Mouse (Mus musculus) cerebellum, adult 2 months (tissue): ENCODE measurements around the gene Syne2.

Source experiments
- CTCF ChIP-seq: fragments of 200-500 bp; IDR thresholded peaks from 2 replicates; pipeline ENCODE4 v1.5.1; 2011; ENCODE audit warnings: low read depth, mild to moderate bottlenecking, control low read depth, low read length, moderate library complexity, borderline replicate concordance; ENCODE audit not compliant: insufficient read depth
- POLR2A ChIP-seq: fragments of 200-500 bp; IDR thresholded peaks from 2 replicates; pipeline ENCODE4 v1.6.1; 2011; ENCODE audit warnings: low read length, control low read depth, borderline replicate concordance; ENCODE audit not compliant: insufficient read depth

DNA sequence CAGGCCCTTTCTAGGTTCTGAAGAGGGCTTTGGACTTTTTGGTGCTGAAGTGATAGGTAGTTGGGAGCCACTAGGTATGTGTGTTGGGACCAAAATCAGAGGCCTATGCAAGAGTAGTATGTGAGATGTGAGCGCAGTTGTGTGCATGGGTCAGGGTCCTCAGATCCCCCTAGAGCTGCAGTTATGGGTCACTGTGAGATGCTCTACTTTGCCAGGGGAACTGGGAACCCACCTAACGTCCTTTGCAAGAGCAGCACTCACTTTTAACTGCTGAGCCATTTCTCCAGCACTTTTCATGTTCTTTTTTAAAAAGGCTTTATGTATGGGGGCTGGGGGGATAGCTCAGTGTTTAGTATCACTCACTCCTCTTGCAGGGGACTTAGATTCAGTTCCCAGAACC is 69.0 kb downstream of the Syne2 start:
- TF ChIP-seq CTCF (no peak), POLR2A (no peak)
